Mouse (Mus musculus): ENCODE measurements around the gene Tfcp2.

- TF ChIP-seq MAFK (IDR thresholded peaks at IDR 0.05; ENCODE audit: insufficient read depth, low read depth, low read length) = no peak
- TF ChIP-seq CHD2 (IDR thresholded peaks at IDR 0.05; ENCODE audit: low read depth, low read length) = no peak
- TF ChIP-seq HCFC1 (IDR thresholded peaks at IDR 0.05; ENCODE audit: borderline replicate concordance, insufficient read depth, low read length) = no peak
- no peak for TF ChIP-seq ZNF384 (IDR thresholded peaks at IDR 0.05; ENCODE audit: low read depth, low read length)
- TF ChIP-seq ZC3H11A (IDR thresholded peaks at IDR 0.05; ENCODE audit: borderline replicate concordance, low read depth, low read length) = no peak
Measured at GRCm38 (mm10) chr15:100556378-100556777, 4.6 kb upstream of the Tfcp2 start.

All from ES-E14 (cell line).